Mouse (Mus musculus): ENCODE results near the gene Cacna2d2. TPM values are rescaled to one million over a fixed set of nuclear protein-coding genes. Genes with fewer than 3 reads are reported as not detected.

Cacna2d2 gene
- polyA plus RNA-seq, 1 experiment from 2014 or later = 0.56 TPM

DNA sequence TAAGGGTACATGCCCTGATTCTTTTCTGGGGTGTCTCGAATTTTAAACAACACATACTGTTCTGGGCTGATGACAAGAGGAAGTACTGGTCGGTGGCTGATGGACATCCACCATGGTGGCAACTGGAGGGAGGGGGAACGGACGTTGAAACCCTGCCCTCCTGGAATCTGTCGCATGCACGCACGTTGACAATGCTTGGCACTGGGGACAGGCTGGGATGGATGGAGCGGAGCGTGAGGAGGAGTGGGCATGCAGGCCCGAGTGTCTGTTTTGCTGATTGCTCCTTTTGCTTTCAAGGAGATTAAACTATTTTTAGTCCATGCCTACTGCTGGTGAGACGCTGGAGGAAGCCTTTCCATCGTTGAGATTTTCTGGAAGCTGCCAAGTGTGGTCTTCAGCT lies 43.9 kb downstream of the Cacna2d2 start:
- WGBS = 76% methylated on average over 12 of the region's 12 CpGs
- H3K27me3 ChIP-seq = peaks cover 3% of the 10 kb centered on the region; the same call in 1 of the 2 replicates
- no peak for ATAC-seq (ENCODE audit: low FRiP score, low read depth)
- no peaks in the 10 kb centered on the region for H3K9me3 ChIP-seq
- H3K27ac ChIP-seq = no peak overlapping the region
- H3K4me1 ChIP-seq = peaks cover 32% of the 10 kb centered on the region
- no peak overlapping the region for H3K4me3 ChIP-seq
- no peak overlapping the region for H3K4me2 ChIP-seq (replicated peaks)
- no peak overlapping the region for H3K9ac ChIP-seq
- H3K36me3 ChIP-seq = no peaks in the 10 kb centered on the region

DNA sequence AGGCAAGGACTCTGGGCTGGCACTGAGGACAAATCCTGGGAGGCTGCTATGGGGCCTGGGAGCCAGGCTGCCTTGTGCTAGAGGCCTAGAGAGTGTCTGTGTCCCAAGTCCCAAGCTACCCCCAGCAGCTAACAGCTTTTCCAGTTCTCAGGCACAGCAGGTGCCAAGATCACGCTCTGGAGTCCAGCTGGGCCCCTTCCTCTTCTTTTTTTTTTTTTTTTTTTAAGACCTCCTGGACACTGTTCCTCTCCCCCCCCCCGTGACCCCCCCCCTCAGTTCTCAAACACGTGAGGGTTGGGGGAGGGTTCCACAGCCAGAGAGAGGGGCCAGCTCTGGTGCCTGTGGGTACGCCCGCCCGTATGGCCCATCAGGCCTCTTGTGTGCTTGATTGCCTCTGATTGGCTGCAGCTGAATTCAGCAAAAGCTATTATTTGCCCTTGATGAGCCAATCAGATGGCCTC lies 45.6 kb downstream of the Cacna2d2 start:
- Histone ChIP-seq H3K27me3 (peaks cover 15% of the 10 kb centered on the region), H3K36me3 (no peaks in the 10 kb centered on the region), H3K27ac (peak overlapping the region; percentile 48; the same call in 1 of the 2 replicates), H3K9me3 (no peaks in the 10 kb centered on the region), H3K4me1 (peaks cover 34% of the 10 kb centered on the region), H3K9ac (no peak overlapping the region), H3K4me3 (no peak overlapping the region), H3K4me2 (replicated peaks) (no peak overlapping the region)
- WGBS = 2% methylated on average over 5 of the region's 6 CpGs
- no peak; the same call in 1 of the 2 replicates for ATAC-seq (ENCODE audit: low FRiP score, low read depth)

DNA sequence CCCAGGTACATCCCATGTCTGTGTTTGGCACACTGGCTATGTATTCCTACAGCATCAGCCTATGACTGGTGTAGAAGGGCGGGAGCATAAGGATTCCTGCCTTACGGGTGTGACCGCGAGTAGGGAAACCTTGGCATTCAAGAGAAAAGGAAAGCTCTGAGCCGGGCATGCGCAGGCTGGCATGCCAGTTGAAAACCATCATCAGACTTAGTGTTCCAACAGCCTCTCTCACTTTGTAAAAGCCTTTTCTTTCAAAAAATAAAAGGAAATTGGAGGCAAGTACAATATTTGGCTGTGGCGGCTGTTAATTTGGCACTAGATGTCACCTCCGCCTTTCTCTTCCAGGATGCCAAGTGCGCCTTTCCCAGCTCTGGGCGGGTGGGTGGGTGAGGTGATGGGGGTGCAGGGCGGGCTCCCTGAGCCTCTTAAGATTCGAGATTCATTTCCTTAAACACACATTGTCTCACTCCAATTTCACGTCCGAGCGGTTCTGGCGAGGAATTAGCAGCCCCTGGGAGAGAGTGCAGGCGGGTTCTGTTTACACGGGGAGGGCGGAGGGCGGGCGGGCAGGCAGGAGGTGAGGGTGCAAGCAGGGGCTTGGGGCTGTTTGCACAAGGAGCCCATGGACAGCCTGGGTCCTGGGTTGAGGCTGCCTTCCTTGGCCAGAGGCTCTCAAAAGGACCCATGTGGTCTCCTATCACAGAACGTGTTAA lies 49.5 kb downstream of the Cacna2d2 start:
- peaks cover 14% of the 10 kb centered on the region for H3K4me1 ChIP-seq
- H3K4me2 ChIP-seq (replicated peaks) = no peak overlapping the region
- H3K9me3 ChIP-seq = no peaks in the 10 kb centered on the region
- H3K4me3 ChIP-seq = no peak overlapping the region
- 56% methylated on average over 22 of the region's 22 CpGs for WGBS
- H3K9ac ChIP-seq = no peak overlapping the region
- H3K27ac ChIP-seq = no peak overlapping the region
- H3K36me3 ChIP-seq = no peaks in the 10 kb centered on the region
- ATAC-seq (ENCODE audit: low FRiP score, low read depth) = no peak
- peaks cover 44% of the 10 kb centered on the region for H3K27me3 ChIP-seq

DNA sequence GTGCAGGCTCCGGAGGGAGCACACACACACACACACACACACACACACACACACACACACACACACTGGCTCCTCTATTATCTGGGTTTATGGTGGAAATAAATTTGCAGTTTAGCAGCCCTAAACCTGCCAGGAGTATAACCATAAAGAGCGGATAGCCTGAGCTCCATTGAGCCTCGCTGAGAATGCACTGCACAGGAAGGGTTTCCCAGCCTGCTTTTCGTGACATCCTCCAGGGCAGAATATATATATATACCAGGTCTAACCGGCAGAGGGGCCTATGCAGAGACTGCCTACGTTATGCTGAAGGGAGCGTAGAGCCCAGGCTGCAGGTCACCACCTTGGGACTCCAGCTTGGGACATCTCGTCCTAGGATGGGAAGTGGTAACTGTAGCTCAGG lies 52.0 kb downstream of the Cacna2d2 start:
- WGBS = 44% methylated on average over 8 of the region's 8 CpGs
- Histone ChIP-seq H3K27me3 (peaks cover 63% of the 10 kb centered on the region), H3K27ac (no peak overlapping the region), H3K36me3 (no peaks in the 10 kb centered on the region), H3K4me1 (peaks cover 3% of the 10 kb centered on the region; the same call in 1 of the 2 replicates), H3K4me2 (replicated peaks) (no peak overlapping the region), H3K4me3 (no peak overlapping the region), H3K9ac (no peak overlapping the region), H3K9me3 (no peaks in the 10 kb centered on the region)
- 0 out of 2 replicates have a peak, but pooled peaks have one; percentile 20 for ATAC-seq (ENCODE audit: low FRiP score, low read depth)

DNA sequence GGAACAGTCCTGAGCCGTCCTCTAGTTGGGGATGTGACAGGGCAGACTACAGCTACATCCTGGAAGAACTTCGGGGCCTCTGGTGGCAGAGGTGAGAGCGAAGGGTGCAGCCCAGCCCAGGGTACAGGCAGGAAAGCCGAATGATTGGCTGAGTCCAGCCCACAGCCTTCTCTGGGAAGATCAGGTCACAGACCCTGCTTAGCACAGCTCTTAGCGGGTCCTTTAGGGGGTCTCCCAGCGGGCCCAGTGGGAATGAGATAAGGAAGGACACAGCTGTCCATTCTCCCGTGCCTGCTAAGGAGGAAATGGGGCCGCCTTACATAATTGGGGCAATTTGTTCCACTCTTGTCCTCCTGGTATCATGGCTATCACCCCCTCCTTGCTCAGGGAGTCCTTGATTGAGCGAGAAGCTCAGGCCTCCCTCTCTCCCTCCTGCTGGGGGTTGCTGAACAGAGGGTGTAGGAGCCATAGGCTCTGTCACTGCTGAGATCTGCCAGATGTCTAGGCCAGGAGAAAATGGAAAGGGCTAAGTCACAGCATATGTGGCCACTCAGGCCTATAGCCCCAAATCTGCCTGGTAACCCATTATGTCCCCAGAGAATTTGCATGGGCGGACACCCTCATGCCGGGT lies 52.6 kb downstream of the Cacna2d2 start:
- H3K36me3 ChIP-seq = no peaks in the 10 kb centered on the region
- peaks cover 69% of the 10 kb centered on the region for H3K27me3 ChIP-seq
- no peak overlapping the region for H3K4me2 ChIP-seq (replicated peaks)
- peaks cover 3% of the 10 kb centered on the region; the same call in 1 of the 2 replicates for H3K4me1 ChIP-seq
- no peak overlapping the region for H3K4me3 ChIP-seq
- ATAC-seq (ENCODE audit: low FRiP score, low read depth) = no peak
- 32% methylated on average over 11 of the region's 11 CpGs for WGBS
- no peak overlapping the region for H3K9ac ChIP-seq
- no peaks in the 10 kb centered on the region for H3K9me3 ChIP-seq
- no peak overlapping the region for H3K27ac ChIP-seq

DNA sequence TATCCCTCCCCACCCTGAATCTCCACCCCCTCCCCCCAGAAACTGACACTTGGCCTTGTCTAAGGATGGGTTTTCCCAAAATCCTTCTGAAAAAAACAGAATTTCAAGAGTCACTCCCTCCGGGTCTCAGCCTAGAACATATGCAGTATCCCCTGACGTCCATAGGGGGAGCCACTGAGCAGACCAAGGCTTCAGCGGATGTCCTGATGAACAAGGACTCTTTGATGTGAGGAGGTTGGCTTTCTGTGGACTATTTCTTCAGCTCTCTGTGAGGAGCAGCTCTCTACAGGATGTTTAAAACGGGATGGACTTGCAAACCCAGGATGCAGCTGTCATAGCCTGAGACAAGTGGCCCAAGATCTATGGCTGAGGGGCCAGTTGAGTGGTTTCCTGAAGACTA lies 53.1 kb downstream of the Cacna2d2 start:
- Histone ChIP-seq H3K9ac (no peak overlapping the region), H3K27me3 (peaks cover 74% of the 10 kb centered on the region), H3K27ac (no peak overlapping the region), H3K4me2 (replicated peaks) (no peak overlapping the region), H3K4me3 (no peak overlapping the region), H3K9me3 (no peaks in the 10 kb centered on the region), H3K4me1 (peaks cover 3% of the 10 kb centered on the region; the same call in 1 of the 2 replicates), H3K36me3 (no peaks in the 10 kb centered on the region)
- 25% methylated on average over 4 of the region's 4 CpGs for WGBS
- no peak for ATAC-seq (ENCODE audit: low FRiP score, low read depth)

DNA sequence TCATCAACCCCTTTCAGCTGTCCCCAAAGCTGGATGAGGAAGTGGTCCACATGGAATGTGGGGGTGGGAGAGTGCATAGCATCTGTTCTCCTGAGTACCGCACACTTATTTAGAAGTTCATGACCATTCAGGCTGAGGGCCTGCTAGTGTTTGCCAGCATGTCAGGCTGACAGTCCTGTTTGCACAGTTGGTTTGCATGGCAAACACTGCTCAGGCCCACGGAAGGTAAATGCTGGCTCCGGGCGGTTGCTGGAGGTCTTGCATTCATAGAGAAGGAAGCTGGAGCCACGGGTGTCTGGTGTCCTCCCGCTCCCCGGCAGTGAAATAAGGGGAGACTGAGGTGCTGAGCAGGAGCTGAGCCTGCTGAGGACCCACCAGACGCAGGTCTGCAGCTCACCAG lies 53.7 kb downstream of the Cacna2d2 start:
- H3K9ac ChIP-seq = no peak overlapping the region
- H3K27ac ChIP-seq = no peak overlapping the region
- WGBS = 79% methylated on average over 8 of the region's 8 CpGs
- peaks cover 74% of the 10 kb centered on the region for H3K27me3 ChIP-seq
- no peak for ATAC-seq (ENCODE audit: low FRiP score, low read depth)
- no peak overlapping the region for H3K4me3 ChIP-seq
- no peaks in the 10 kb centered on the region for H3K9me3 ChIP-seq
- no peaks in the 10 kb centered on the region for H3K36me3 ChIP-seq
- H3K4me2 ChIP-seq (replicated peaks) = no peak overlapping the region
- peaks cover 3% of the 10 kb centered on the region; the same call in 1 of the 2 replicates for H3K4me1 ChIP-seq

DNA sequence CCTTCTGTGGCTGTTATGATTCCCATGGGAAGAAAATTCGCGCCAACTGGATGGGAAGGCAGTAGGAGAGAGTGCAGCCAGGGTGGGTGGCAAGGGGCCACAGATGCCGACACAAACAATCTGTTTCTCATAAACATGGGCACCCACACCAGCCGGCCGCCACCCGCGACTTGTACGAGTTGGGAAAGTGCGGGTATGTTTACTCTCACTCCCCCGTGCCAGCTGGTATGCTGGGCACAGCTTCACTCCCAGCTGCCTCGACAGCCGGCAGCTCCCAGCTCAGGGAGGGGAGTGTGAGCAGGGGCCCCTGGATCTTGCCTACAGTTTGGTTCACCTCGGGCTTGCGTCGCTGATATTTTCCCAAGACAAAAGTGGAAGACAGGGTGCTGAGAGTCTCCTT lies 57.3 kb downstream of the Cacna2d2 start:
- 65% methylated on average over 15 of the region's 15 CpGs for WGBS
- ATAC-seq (ENCODE audit: low FRiP score, low read depth) = no peak
- H3K4me1 ChIP-seq = no peaks in the 10 kb centered on the region; the same call in 1 of the 2 replicates
- peaks cover 79% of the 10 kb centered on the region for H3K27me3 ChIP-seq
- H3K9ac ChIP-seq = no peak overlapping the region
- H3K36me3 ChIP-seq = no peaks in the 10 kb centered on the region
- H3K27ac ChIP-seq = no peak overlapping the region
- H3K4me3 ChIP-seq = no peak overlapping the region
- H3K4me2 ChIP-seq (replicated peaks) = no peak overlapping the region
- no peaks in the 10 kb centered on the region for H3K9me3 ChIP-seq

DNA sequence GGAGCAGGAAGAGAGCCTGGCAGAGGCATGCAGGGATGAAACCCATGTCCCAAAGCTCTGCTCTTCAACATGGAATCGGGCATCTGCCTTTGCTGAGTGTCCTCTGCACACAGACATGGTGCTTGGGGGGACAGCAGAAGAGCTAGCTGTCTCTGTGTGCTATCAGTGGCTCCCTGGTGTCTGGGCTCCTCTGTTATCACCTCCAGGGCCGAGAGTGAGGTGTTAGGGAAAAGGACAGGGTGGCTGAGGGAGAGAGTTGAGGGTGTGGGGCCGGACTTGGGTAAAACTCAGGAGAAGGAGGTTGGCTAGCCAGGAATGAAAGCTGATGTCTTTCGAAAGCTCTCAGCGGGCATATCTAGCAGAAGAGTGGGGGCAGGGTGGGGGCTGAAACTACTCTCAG lies 63.5 kb downstream of the Cacna2d2 start:
- WGBS = 58% methylated on average over 5 of the region's 5 CpGs
- no peaks in the 10 kb centered on the region for H3K4me1 ChIP-seq
- H3K9ac ChIP-seq = no peak overlapping the region
- H3K27me3 ChIP-seq = peaks cover 84% of the 10 kb centered on the region
- no peak for ATAC-seq (ENCODE audit: low FRiP score, low read depth)
- H3K9me3 ChIP-seq = no peaks in the 10 kb centered on the region
- no peaks in the 10 kb centered on the region for H3K36me3 ChIP-seq
- no peak overlapping the region for H3K4me2 ChIP-seq (replicated peaks)
- H3K27ac ChIP-seq = no peak overlapping the region
- no peak overlapping the region for H3K4me3 ChIP-seq

DNA sequence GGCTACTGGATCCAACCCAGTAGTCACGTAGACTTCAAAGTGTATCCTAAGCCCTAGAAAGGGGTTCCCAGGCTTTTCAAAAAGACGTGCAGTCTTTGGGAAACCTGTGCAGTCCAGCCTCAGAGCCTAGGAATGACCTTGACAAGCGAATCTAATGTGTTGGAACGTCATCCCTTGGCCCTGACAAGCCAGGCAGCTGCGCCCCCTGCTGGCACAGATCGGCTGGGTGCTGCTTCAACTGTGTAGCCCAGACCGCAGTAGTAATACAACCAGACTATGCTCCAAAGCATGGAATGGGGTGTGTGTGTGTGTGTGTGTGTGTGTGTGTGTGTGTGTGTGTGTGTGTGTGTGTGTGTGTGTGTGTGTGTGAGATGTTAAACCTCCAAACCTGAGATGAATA lies 64.1 kb downstream of the Cacna2d2 start:
- ATAC-seq (ENCODE audit: low FRiP score, low read depth) = peak; percentile 60; the same call in 1 of the 2 replicates
- no peak overlapping the region for H3K4me2 ChIP-seq (replicated peaks)
- no peaks in the 10 kb centered on the region for H3K9me3 ChIP-seq
- no peaks in the 10 kb centered on the region for H3K4me1 ChIP-seq
- no peak overlapping the region for H3K4me3 ChIP-seq
- no peak overlapping the region for H3K27ac ChIP-seq
- H3K36me3 ChIP-seq = no peaks in the 10 kb centered on the region
- no peak overlapping the region for H3K9ac ChIP-seq
- 11% methylated on average over 7 of the region's 7 CpGs for WGBS
- H3K27me3 ChIP-seq = peaks cover 89% of the 10 kb centered on the region

DNA sequence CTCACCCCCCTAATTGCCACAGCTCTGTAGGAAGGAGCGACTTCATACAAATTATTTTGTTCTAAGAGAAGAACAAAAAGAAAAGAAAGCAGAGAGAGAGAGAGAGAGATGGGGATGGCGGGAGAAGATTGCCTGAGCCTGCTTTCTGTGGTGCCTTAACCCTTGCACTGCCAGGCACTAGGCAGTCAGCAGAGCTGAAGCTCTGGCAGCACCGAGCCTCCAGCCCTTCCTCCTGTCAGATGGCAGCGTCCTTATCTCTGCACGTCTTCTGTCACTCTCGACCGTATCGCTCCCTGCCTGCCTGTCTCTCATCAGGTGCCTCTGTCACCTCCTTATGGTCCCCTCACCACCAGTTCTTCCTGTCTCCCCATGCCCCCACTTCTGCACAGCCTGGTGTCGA lies 64.7 kb downstream of the Cacna2d2 start:
- ATAC-seq (ENCODE audit: low FRiP score, low read depth) = no peak
- Histone ChIP-seq H3K9me3 (no peaks in the 10 kb centered on the region), H3K27ac (no peak overlapping the region), H3K4me1 (no peaks in the 10 kb centered on the region), H3K36me3 (no peaks in the 10 kb centered on the region), H3K4me2 (replicated peaks) (no peak overlapping the region), H3K9ac (no peak overlapping the region), H3K27me3 (peaks cover 89% of the 10 kb centered on the region), H3K4me3 (no peak overlapping the region)
- 38% methylated on average over 9 of the region's 9 CpGs for WGBS

DNA sequence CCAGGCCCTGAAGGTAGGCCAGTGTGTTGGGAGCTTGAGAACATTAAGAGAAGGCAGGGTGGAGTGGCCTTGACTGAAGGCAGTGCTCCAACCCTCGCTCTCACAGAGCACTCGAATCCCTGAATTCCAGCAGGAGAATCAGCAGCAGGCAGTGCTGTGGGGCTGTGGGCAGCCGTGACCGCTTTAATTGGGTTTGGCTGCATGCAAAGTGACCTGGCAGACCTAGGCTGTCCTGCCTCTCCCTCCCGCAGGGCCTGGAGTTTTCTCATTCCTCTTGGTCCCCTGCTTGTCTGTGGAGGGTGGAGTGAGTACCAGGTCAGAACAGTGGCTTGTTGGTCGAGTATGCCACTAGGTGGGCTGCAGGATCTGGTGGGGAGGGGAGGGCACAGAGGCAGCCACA lies 66.2 kb downstream of the Cacna2d2 start:
- peaks cover 92% of the 10 kb centered on the region for H3K27me3 ChIP-seq
- H3K4me2 ChIP-seq (replicated peaks) = no peak overlapping the region
- WGBS = 27% methylated on average over 6 of the region's 6 CpGs
- no peak overlapping the region for H3K4me3 ChIP-seq
- H3K27ac ChIP-seq = no peak overlapping the region
- H3K36me3 ChIP-seq = no peaks in the 10 kb centered on the region
- peaks cover 10% of the 10 kb centered on the region for H3K4me1 ChIP-seq
- no peak for ATAC-seq (ENCODE audit: low FRiP score, low read depth)
- H3K9me3 ChIP-seq = no peaks in the 10 kb centered on the region
- H3K9ac ChIP-seq = no peak overlapping the region
